Mouse (Mus musculus) heart, postnatal 10 days (tissue): ENCODE measurements around the gene Ninj1. TPM values are rescaled to one million over a fixed set of nuclear protein-coding genes. Genes with fewer than 3 reads are reported as not detected.

Experiments used
- DNase-seq, 2 experiments: peaks; one replicate each; pipeline ENCODE4 v3.0.0; 2021
- intact Hi-C: fragments of 180-260 bp; cut with DNase I; formaldehyde crosslinking; loops from one replicate; pipeline ENCODE4 v1.15.1; 2025
- total RNA-seq, 2 experiments: library from RNA; stranded (reverse); gene quantifications; 2 replicates each; pipeline ENCODE4 v1.2.3; 2021

The Ninj1 gene
- total RNA-seq, 2 experiments from 2014 or later: 45.2 to 88.0 TPM

GRCm38 (mm10) chr13:49218651-49219050 is 31.4 kb downstream of the Ninj1 start:
- intact Hi-C loops: loop anchor here (10.0 kb wide), 1 partner anchor 166 kb away; no protein-coding TSS in a partner anchor
- DNase-seq: no peak

GRCm38 (mm10) chr13:49219367-49219766 is 32.1 kb downstream of the Ninj1 start:
- no peak for DNase-seq
- intact Hi-C loops: loop anchor here (10.0 kb wide), 1 partner anchor 165 kb away; no protein-coding TSS in a partner anchor

GRCm38 (mm10) chr13:49220912-49221311 is 33.6 kb downstream of the Ninj1 start:
- intact Hi-C loops: no loop called here
- DNase-seq: no peak

GRCm38 (mm10) chr13:49224314-49224713 is 37.0 kb downstream of the Ninj1 start:
- DNase-seq: no peak
- intact Hi-C loops: no loop called here

GRCm38 (mm10) chr13:49224729-49225128 is 37.4 kb downstream of the Ninj1 start:
- no peak for DNase-seq
- intact Hi-C loops: no loop called here

GRCm38 (mm10) chr13:49225159-49225558 is 37.9 kb downstream of the Ninj1 start:
- DNase-seq: no peak
- intact Hi-C loops: no loop called here

GRCm38 (mm10) chr13:49225633-49226032 is 38.3 kb downstream of the Ninj1 start:
- no peak for DNase-seq
- intact Hi-C loops: no loop called here

DNA sequence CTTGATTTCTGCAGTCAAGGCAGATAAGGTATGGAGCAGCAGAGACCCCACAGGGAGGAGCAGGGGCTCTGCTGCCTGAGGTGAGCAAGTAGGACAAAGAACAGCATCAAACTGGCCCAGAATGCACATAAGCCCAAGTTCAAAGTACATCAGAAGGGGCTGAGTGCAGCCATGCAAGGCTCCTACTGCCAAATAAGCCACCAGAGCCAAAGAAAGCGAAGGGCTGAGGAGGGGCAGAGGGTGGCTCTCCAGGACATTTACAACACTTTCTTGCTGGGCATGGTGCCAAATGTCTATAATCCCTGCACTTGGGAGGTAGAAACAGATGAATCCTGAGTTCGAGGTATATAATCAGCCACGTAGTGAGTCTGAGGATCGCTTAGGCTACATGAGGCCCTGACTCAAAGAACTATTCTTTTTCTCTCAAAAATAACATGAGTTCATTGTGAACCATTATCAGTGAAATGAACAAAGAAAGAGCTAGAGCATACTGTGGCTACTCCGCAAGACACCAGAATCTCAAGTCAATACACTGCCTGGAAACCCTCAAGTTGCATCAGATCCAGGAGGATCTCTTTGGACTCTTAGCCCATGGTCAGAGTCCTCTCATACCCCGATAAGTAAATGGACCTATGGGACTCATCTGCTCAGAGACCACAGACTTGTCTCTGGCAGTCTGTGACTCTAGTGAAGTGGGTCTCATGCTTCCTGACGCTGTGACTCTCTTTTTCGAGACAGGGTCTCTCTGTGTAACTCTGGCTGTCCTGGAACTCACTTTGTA is 46.7 kb downstream of the Ninj1 start:
- intact Hi-C loops: no loop called here
- no peak for DNase-seq

- intact Hi-C loops: loop anchor here (5.0 kb wide), 1 partner anchor 158 kb away; no protein-coding TSS in a partner anchor
- DNase-seq: no peak
Observed at GRCm38 (mm10) chr13:49234711-49235110, 47.4 kb downstream of the Ninj1 start.

- intact Hi-C loops: loop anchor here (5.0 kb wide), 1 partner anchor 155 kb away; no protein-coding TSS in a partner anchor
Observed at GRCm38 (mm10) chr13:49237617-49238016, 50.3 kb downstream of the Ninj1 start.

GRCm38 (mm10) chr13:49238737-49239136 is 51.5 kb downstream of the Ninj1 start:
- DNase-seq: no peak
- intact Hi-C loops: loop anchor here (5.0 kb wide), 1 partner anchor 154 kb away; no protein-coding TSS in a partner anchor

More at GRCm38 (mm10) chr13:49237617-49238016, 50.3 kb downstream of the Ninj1 start:
- DNase-seq: no peak

DNA sequence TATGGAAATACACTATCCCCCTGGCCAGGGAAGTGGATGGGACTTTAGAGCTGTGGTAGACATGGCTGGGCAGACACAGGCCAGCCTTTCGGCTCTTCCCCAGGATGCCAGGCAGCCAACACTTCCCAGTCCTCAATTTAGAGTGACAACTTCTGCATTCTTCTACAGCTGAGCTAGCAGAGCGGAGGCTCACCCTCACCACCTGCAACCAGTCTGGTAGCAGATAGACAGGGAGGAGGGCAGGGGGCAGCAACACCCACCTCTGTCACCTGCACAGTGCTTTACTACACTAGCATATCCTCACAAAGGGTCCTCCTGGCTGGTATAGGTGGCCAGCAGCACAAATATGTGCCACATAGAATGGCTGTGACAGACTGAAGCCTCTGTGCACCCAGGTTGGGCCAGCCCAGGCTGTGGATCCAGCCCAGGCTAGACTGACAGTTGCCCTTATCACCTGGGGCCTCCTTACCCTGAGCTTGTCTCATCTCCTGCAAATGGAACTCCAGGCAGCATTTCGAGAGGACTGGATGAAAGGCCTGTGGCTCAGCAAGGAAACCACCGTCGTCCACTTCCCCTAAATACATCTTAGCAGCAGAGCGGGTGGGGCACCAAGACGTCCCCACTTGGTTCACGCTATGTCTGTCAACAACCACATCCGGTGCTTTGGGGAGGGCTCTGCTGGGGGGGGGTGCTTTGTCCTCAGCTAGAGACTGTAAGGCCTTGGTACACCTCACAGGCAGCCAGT is 55.2 kb downstream of the Ninj1 start:
- DNase-seq: no peak
- intact Hi-C loops: no loop called here

- no peak for DNase-seq
- intact Hi-C loops: no loop called here
Observed at GRCm38 (mm10) chr13:49243492-49243891, 56.2 kb downstream of the Ninj1 start.

- no peak for DNase-seq
- intact Hi-C loops: no loop called here
Observed at GRCm38 (mm10) chr13:49245251-49245650, 58.0 kb downstream of the Ninj1 start.

Other genes with a start within 250 kb of the Ninj1 start
- gene Fam120a, start 219.5 kb upstream of the Ninj1 start, total RNA-seq: 100 to 1,000 TPM; 106 to 111 TPM
- gene Wnk2, start 39.5 kb upstream of the Ninj1 start, total RNA-seq: 10 to 100 TPM; 26.9 to 27.6 TPM
- 100 to 1,000 TPM; 112 to 117 TPM for gene Card19, start 28.6 kb downstream of the Ninj1 start, total RNA-seq
- 1 to 10 TPM in 1 of 2 experiments, under 1 TPM in 1; 0.62 to 1.1 TPM for gene Susd3, start 61.2 kb downstream of the Ninj1 start, total RNA-seq
- gene Fgd3, start 132.8 kb downstream of the Ninj1 start, total RNA-seq: under 1 TPM; 0.50 to 0.57 TPM
- 10 to 100 TPM; 74.6 to 83.6 TPM for gene Bicd2, start 154.1 kb downstream of the Ninj1 start, total RNA-seq
- gene Ippk, start 233.8 kb downstream of the Ninj1 start, total RNA-seq: 1 to 10 TPM; 8.3 to 9.1 TPM